Mouse (Mus musculus) neutrophil, adult 59 days (primary cell): Measurements from ENCODE around the gene Pitx1. TPM values are rescaled to one million over a fixed set of nuclear protein-coding genes. Genes with fewer than 3 reads are reported as not detected.

Experiments
- total RNA-seq, 2 experiments: library from RNA; stranded (reverse); gene quantifications; 1 replicate in 1 of 2; 2 replicates in 1 of 2; pipeline ENCODE4 v1.2.4; 2023

Pitx1 gene
- total RNA-seq = not detected

GRCm38 (mm10) chr13:55836142-55836625 is at the start of gene Pitx1:
Gene Pitx1, minus strand, starts transcription at chr13:55836192.

GRCm38 (mm10) chr13:55784268-55784667 is 51.7 kb downstream of the Pitx1 start, which contains the start of gene Catsper3:
Gene Catsper3, plus strand, starts transcription at chr13:55784568.

Other genes starting within 250 kb of the Pitx1 start
- 10 to 100 TPM in 1 of 2 experiments, 1 to 10 TPM in 1; 10.0 to 10.5 TPM for gene B4galt7, start 236.3 kb downstream of the Pitx1 start, total RNA-seq
- 10 to 100 TPM; 11.4 to 12.8 TPM for gene Caml, start 213.2 kb downstream of the Pitx1 start, total RNA-seq
- 10 to 100 TPM; 34.6 to 38.5 TPM for gene Ddx46, start 201.2 kb downstream of the Pitx1 start, total RNA-seq
- 10 to 100 TPM; 24.5 to 28.5 TPM for gene B230219D22Rik, start 143.1 kb downstream of the Pitx1 start, total RNA-seq
- gene Txndc15, start 121.5 kb downstream of the Pitx1 start, total RNA-seq = 10 to 100 TPM; 11.3 to 17.6 TPM
- 10 to 100 TPM; 36.2 to 37.8 TPM for gene Pcbd2, start 108.8 kb downstream of the Pitx1 start, total RNA-seq
- not detected for gene Catsper3, start 51.6 kb downstream of the Pitx1 start, total RNA-seq